Mouse (Mus musculus) ES-Bruce4 (cell line): ENCODE data around the gene Lrig2.

ENCODE experiments used
- CTCF ChIP-seq: IDR thresholded peaks from one replicate; pipeline ENCODE4 v1.8.1; 2011; ENCODE audit warnings: low read depth, low read length
- POLR2A ChIP-seq: IDR thresholded peaks from one replicate; pipeline ENCODE4 v1.8.1; 2011; ENCODE audit warnings: low read length; ENCODE audit not compliant: insufficient read depth

DNA sequence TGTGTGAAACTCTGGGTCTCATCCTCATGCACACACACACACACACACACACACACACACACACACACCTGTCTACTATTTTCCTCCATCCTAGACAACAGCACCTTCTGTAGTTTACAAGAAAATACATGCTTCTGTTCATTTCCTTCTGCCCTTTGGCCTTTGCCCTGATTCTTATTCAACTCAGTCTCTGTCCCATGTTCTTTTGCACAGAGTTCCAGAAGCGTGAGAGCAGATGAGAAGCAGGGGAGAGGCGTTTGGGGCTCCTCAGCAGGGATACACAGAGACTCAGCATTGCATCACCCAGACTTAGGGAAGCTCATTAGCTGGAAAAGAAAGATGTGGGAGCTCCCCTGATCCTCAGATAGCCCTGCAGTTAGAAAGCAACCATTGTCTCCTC lies 13.8 kb upstream of the Lrig2 start:
- TF ChIP-seq POLR2A = no peak
- TF ChIP-seq CTCF = no peak
